Mouse (Mus musculus) CH12.LX (cell line): ENCODE results near the gene Ebf1. TPM values are rescaled to one million over a fixed set of nuclear protein-coding genes. Genes with fewer than 3 reads are reported as not detected.

ENCODE experiments used
- DNase-seq: peaks from one replicate; pipeline ENCODE4 v3.0.0-alpha.2; 2013; ENCODE audit errors: extremely low read depth
- H3K27ac ChIP-seq: 2 replicates; pipeline ENCODE4 v1.5.1; 2012; ENCODE audit warnings: low read depth, mild to moderate bottlenecking, control low read depth, moderate library complexity; ENCODE audit not compliant: insufficient read depth
- H3K27me3 ChIP-seq: replicated peaks from 2 replicates; pipeline ENCODE3; 2012; ENCODE audit warnings: inconsistent platforms
- H3K36me3 ChIP-seq, 2 experiments: replicated peaks in 1 of 2; 2 replicates each; pipeline versions ENCODE3 to v1.6.1; 2012; ENCODE audit warnings: inconsistent platforms in 1 of 2, low read length in 1 of 2, mild to moderate bottlenecking in 1 of 2, mixed read lengths in 1 of 2, moderate library complexity in 1 of 2; ENCODE audit not compliant: control insufficient read depth in 1 of 2, insufficient read depth in 1 of 2
- H3K4me1 ChIP-seq, 2 experiments: 2 replicates each; pipeline ENCODE4 v1.6.1; 2012; ENCODE audit warnings: inconsistent platforms in 1 of 2, moderate library complexity in 1 of 2; ENCODE audit not compliant: insufficient read depth in 2 of 2, control insufficient read depth in 1 of 2
- H3K4me2 ChIP-seq: 2 replicates; pipeline ENCODE4 v1.6.1; 2012; ENCODE audit warnings: low read depth, mild to moderate bottlenecking, control low read depth; ENCODE audit not compliant: poor library complexity, insufficient read depth, severe bottlenecking
- H3K4me3 ChIP-seq, 3 experiments: fragments of 150-350 bp in 1 of 3; sonication (generic) in 1 of 3; replicated peaks in 1 of 3; 2 replicates each; pipeline versions ENCODE3 to v1.5.1; 2011 to 2012; ENCODE audit warnings: low read depth in 2 of 3, low read length in 2 of 3, mild to moderate bottlenecking in 2 of 3, moderate library complexity in 2 of 3, control low read depth in 1 of 3, improper control_type of control experiment in 1 of 3, inconsistent platforms in 1 of 3, mixed read lengths in 1 of 3; ENCODE audit not compliant: poor library complexity in 1 of 3
- H3K79me2 ChIP-seq: replicated peaks from 2 replicates; pipeline ENCODE4 v1.6.1; 2012; ENCODE audit warnings: mild to moderate bottlenecking, moderate library complexity; ENCODE audit not compliant: control insufficient read depth, poor library complexity, insufficient read depth, severe bottlenecking; ENCODE audit errors: extremely low read depth
- H3K9ac ChIP-seq: 2 replicates; pipeline ENCODE4 v1.6.1; 2012; ENCODE audit warnings: low read depth, mild to moderate bottlenecking, control low read depth, moderate library complexity; ENCODE audit not compliant: insufficient read depth
- H3K9me3 ChIP-seq: replicated peaks from 2 replicates; pipeline ENCODE3; 2012; ENCODE audit warnings: low read length, inconsistent platforms, mixed read lengths
- BHLHE40 ChIP-seq: IDR thresholded peaks from 2 replicates; pipeline ENCODE4 v1.6.1; 2011; ENCODE audit warnings: mild to moderate bottlenecking, low read depth, low read length, improper control_type of control experiment
- CHD1 ChIP-seq: IDR thresholded peaks from 2 replicates; pipeline ENCODE4 v1.6.1; 2012; ENCODE audit warnings: low read depth, low read length, improper control_type of control experiment, inconsistent platforms
- E2F4 ChIP-seq: IDR thresholded peaks from 2 replicates; pipeline ENCODE4 v1.6.1; 2011; ENCODE audit warnings: low read depth, low read length, improper control_type of control experiment; ENCODE audit not compliant: insufficient replicate concordance
- ETS1 ChIP-seq: conservative IDR thresholded peaks from 2 replicates; pipeline ENCODE4 v1.6.1; 2012; ENCODE audit warnings: low read depth, mild to moderate bottlenecking, inconsistent platforms, low read length, improper control_type of control experiment, moderate library complexity
- GABPA ChIP-seq: IDR thresholded peaks from 2 replicates; pipeline ENCODE4 v1.6.1; 2012; ENCODE audit warnings: low read depth, low read length, improper control_type of control experiment, inconsistent platforms; ENCODE audit not compliant: insufficient replicate concordance
- JUN ChIP-seq: IDR thresholded peaks from 2 replicates; pipeline ENCODE4 v1.6.1; 2011; ENCODE audit warnings: low read depth, mild to moderate bottlenecking, low read length, improper control_type of control experiment, moderate library complexity; ENCODE audit not compliant: insufficient read depth
- KAT2A ChIP-seq: IDR thresholded peaks from 2 replicates; pipeline ENCODE4 v1.6.1; 2012; ENCODE audit warnings: low read length, improper control_type of control experiment, inconsistent platforms; ENCODE audit not compliant: insufficient replicate concordance
- MEF2A ChIP-seq: IDR thresholded peaks from 2 replicates; pipeline ENCODE4 v1.6.1; 2014; ENCODE audit warnings: low read depth, mild to moderate bottlenecking, inconsistent platforms, low read length, improper control_type of control experiment, borderline replicate concordance
- MYC ChIP-seq: IDR thresholded peaks from 2 replicates; pipeline ENCODE4 v1.6.1; 2011; ENCODE audit warnings: low read depth, mild to moderate bottlenecking, improper control_type of control experiment, low read length
- NRF1 ChIP-seq: IDR thresholded peaks from 2 replicates; pipeline ENCODE4 v1.6.1; 2014; ENCODE audit warnings: low read depth, mild to moderate bottlenecking, inconsistent platforms, low read length, improper control_type of control experiment, moderate library complexity
- SIN3A ChIP-seq: IDR thresholded peaks from 2 replicates; pipeline ENCODE4 v1.6.1; 2012; ENCODE audit warnings: low read length, improper control_type of control experiment, inconsistent platforms
- SMC3 ChIP-seq: IDR thresholded peaks from 2 replicates; pipeline ENCODE4 v1.6.1; 2011; ENCODE audit warnings: low read depth, low read length, improper control_type of control experiment
- UBTF ChIP-seq: IDR thresholded peaks from 2 replicates; pipeline ENCODE4 v1.6.1; 2012; ENCODE audit warnings: low read depth, mild to moderate bottlenecking, inconsistent platforms, low read length, improper control_type of control experiment, moderate library complexity
- ZNF384 ChIP-seq: IDR thresholded peaks from 2 replicates; pipeline ENCODE4 v1.6.1; 2012; ENCODE audit warnings: low read depth, low read length, improper control_type of control experiment, inconsistent platforms
- dilution Hi-C: fragments of 300-500 bp; cut with MboI; formaldehyde crosslinking; loops from 2 replicates; pipeline ENCODE4 v1.14.3; 2020; ENCODE audit warnings: low sequenced_read_pairs; ENCODE audit not compliant: extremely low pct_unique_long_range_greater_than_20kb, extremely low pct_ligation_motif_present
- in situ Hi-C: fragments of 300-500 bp; cut with MboI; formaldehyde crosslinking; loops from 3 replicates; pipeline ENCODE4 v1.14.3; 2019; ENCODE audit warnings: low sequenced_read_pairs, low pct_ligation_motif_present, low pct_unique_long_range_greater_than_20kb, mixed read lengths
- polyA plus RNA-seq: library from polyadenylated mRNA; unstranded; fragments of >175 nt; gene quantifications from 2 replicates; pipeline ENCODE4 v1.2.1, GENCODE M21; 2012; ENCODE audit warnings: low read depth; ENCODE audit not compliant: insufficient read length
- total RNA-seq, 2 experiments: library from RNA; depleted of rRNA; stranded (reverse); fragments of 300-350 nt in 1 of 2; fragments of >200 nt in 1 of 2; gene quantifications; 2 replicates each; pipeline ENCODE4 v1.2.3; 2012 to 2014

Ebf1 gene
- total and polyA plus RNA-seq, 3 experiments: 37.8 to 60.7 (median 42.8) TPM

GRCm38 (mm10) chr11:44715776-44716175, 98.7 kb downstream of the Ebf1 start:
- 0 out of 2 replicates have a peak overlapping the region, but pooled peaks have one; percentile 5 for H3K9ac ChIP-seq
- H3K36me3 ChIP-seq: peaks cover 0 to 41% of the 10 kb centered on the region in 2 experiments
- H3K4me3 ChIP-seq: no peak overlapping the region
- H3K4me2 ChIP-seq: peak overlapping the region; percentile 31; the same call in 1 of the 2 replicates
- H3K27ac ChIP-seq: no peak overlapping the region
- in situ Hi-C loops (no loop called here), dilution Hi-C loops (no loop called here)
- peaks cover 30 to 80% of the 10 kb centered on the region in 2 experiments for H3K4me1 ChIP-seq
- TF ChIP-seq E2F4 (no peak), GABPA (no peak), ZNF384 (peak; percentile 69; the same call in 1 of the 2 replicates), KAT2A (no peak), UBTF (no peak), BHLHE40 (peak; percentile 18; the same call in 1 of the 2 replicates), NRF1 (no peak), SMC3 (no peak), MYC (no peak), SIN3A (no peak)
- no peaks in the 10 kb centered on the region for H3K9me3 ChIP-seq
- DNase-seq: no peak
- peaks cover 44% of the 10 kb centered on the region for H3K79me2 ChIP-seq
- H3K27me3 ChIP-seq: no peaks in the 10 kb centered on the region

GRCm38 (mm10) chr11:44716928-44717327, 99.8 kb downstream of the Ebf1 start:
- dilution Hi-C loops: no loop called here
- peak; percentile 88; the same call in 1 of the 2 replicates for TF ChIP-seq MEF2A
- TF ChIP-seq CHD1: peak; percentile 79; the same call in 1 of the 2 replicates
- no peak for TF ChIP-seq JUN
- TF ChIP-seq NRF1: no peak
- 0 out of 2 replicates have a peak, but pooled peaks have one; percentile 39 for TF ChIP-seq ETS1
- in situ Hi-C loops: no loop called here
- no peak for DNase-seq
- no peak overlapping the region for H3K27ac ChIP-seq
- peaks cover 0 to 40% of the 10 kb centered on the region in 2 experiments for H3K36me3 ChIP-seq
- H3K4me3 ChIP-seq: no peak overlapping the region
- peak overlapping the region; percentile 98 for H3K4me2 ChIP-seq
- no peaks in the 10 kb centered on the region for H3K27me3 ChIP-seq
- H3K79me2 ChIP-seq: peaks cover 36% of the 10 kb centered on the region
- peak overlapping the region; percentile 57; the same call in 1 of the 2 replicates for H3K9ac ChIP-seq
- peaks cover 30 to 76% of the 10 kb centered on the region in 2 experiments for H3K4me1 ChIP-seq
- H3K9me3 ChIP-seq: no peaks in the 10 kb centered on the region
